Mouse (Mus musculus) gonadal fat pad, adult 2 months (tissue): ENCODE results near the gene Rusc2. TPM values are rescaled to one million over a fixed set of nuclear protein-coding genes. Genes with fewer than 3 reads are reported as not detected.

Experiments used
- DNase-seq: peaks from one replicate; pipeline ENCODE4 v3.0.0-alpha.2; 2012; ENCODE audit warnings: low read depth
- polyA plus RNA-seq: library from polyadenylated mRNA; depleted of rRNA; stranded (reverse); fragments of >200 nt; gene quantifications from 2 replicates; pipeline ENCODE4 v1.2.3, GENCODE M21; 2012; rRNA removed

Gene Rusc2
- 14.5 and 16.1 TPM in 2 replicates for polyA plus RNA-seq

DNA sequence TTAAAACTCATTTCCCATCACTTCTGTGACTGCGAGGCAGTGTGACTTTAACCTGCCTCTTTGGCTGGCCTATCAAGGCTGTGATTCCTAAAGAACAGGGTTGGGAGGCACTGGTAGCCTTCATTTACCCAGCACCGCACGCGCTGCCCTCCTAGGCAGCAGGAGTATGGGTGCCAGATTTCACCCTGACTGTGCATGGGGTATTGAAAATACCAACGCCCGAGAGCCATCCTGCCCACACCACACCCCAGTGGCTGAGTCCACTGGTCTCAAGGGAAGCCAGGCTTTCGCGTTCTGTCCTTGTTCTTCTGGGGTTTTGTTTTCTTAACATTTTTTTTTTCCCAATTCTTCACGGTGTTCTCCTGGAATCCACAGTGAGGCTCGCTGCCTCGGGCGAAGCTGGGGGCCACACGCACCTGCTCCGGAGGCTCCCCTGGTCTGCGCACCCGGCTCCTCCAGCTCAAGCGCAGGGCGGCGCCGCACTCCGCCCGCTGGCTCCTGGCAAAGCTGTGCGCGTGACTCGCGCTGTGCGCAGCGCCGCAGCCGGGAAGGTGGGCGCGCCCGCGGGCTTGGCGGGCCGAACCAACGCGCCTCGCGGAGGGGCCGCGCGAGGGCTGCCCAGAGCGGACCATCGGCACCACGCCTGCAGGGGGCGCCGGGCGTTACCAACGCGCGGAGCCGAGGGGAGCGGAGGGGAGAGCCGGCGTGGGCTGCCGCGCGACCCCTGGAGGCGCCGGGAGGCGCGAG, at the start of gene Rusc2:
Gene Rusc2, plus strand, starts transcription at position 572 of the 747 bp plus-strand sequence.
- DNase-seq: no peak

GRCm38 (mm10) chr4:43334771-43335170, 47.0 kb upstream of the Rusc2 start:
- DNase-seq: no peak

DNA sequence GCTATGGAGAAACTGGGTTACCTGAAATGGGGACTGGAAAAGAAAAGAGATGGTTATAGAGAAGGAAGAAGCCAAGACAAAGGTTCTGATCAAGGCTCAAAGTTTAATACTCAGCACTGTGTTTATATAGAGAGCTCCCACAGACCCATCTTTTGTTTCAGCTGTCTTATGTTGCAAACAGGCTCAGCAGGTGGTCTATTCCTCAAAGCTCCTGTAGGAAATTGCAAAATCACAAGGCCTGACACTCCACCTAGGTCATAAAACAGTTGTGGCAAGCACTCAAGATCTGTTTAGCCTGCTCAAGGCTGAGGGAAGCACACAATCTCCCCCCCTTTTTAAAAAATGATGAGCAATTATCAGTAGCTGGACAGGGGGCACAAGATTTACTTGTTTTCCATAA, 45.6 kb upstream of the Rusc2 start:
- no peak for DNase-seq

- DNase-seq: no peak
These were observed 41.5 kb upstream of the Rusc2 start for GRCm38 (mm10) chr4:43340096-43340804.

DNA sequence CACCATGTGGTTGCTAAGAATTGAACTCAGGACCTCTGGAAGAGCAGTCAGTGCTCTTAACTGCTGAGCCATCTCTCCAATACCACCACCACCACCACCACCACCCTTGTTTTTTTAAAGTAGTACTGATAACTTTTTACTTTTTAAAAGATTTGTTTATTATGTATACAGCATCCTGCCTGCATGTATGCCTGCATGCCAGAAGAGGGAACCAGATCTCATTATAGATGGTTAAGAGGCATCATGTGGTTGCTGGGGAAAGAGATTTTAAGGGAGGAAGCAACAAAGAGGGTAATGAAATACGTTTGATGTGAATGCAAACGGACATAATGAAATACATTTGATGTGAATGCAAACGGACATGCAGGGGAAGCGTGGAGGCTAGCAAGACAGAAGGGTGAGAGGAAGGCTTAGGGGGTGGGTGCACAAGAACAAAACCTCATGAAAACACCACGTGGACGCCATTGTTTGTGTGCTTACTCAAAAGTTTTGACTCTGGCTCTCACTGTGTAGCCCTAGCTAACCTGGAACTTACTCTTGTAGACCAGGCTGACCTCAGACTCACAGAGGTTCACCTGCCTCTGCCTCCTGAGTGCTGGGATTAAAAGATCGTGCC, 40.4 kb upstream of the Rusc2 start:
- no peak for DNase-seq

- DNase-seq: no peak
These were observed 39.3 kb upstream of the Rusc2 start for GRCm38 (mm10) chr4:43342443-43342842.

DNA sequence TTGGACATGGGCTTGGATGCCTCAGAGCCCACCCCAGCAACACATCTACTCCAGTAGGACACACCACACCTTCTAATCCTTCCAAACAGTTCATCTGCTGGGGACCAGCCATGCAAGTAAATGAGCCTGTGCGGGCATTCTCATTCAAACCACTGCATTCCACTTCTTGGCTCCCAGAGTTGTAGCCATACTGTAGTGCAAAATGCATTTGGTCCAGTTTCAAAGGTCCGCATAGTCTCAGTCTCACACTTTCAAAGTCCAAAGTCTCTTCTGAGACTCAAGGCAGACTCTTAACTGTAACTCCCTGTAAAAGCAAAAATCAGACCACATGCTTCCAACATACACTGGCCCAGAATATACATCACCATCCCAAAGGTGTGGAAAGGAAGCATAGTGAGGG, 36.8 kb upstream of the Rusc2 start:
- DNase-seq: no peak

- no peak for DNase-seq
These were observed 32.6 kb upstream of the Rusc2 start for GRCm38 (mm10) chr4:43349206-43349605.

DNA sequence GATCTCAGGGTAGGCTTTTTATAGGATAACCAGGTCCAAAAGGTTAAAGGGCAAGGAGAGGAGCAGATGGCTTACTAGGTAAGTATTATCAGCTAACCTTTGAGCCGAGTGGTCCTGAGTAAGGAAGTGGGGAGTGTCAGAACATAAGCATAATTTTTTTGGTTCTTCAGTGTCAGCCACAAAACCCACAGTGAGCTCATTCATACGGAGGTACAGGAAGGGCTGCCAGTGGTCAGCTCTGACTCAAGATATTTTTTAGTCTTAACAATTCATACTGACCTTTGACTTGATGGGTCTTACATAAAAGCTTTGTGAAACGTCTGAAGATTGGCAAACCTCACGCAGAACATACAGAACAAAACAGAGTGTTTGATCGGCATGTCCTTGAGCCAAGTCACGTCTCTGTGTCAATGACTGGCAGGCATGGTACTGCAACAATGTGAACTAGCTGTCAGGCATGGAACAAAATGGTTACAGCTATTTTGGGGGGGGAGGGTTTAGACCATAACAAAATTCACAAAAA, 31.7 kb upstream of the Rusc2 start:
- peak; percentile 34 for DNase-seq

DNA sequence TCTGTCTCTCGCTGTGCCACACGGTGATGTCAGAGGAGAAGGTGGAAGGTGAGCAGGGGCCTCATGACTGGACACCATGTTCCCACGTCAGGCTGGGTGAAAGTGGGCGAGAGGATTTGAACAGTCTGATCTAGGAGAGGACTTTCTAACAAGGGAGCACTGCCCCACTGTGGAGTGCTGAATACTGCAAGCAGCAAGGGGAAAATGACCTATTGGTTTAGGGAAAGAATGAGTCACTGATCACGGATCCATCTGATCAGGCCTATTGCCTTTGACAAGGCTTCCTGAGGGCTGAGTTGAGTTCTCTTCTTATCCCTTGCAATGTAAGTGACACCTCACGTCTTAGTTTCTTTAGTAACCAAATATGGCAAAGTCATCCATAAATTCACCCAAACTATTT, 28.1 kb upstream of the Rusc2 start:
- DNase-seq: no peak

DNA sequence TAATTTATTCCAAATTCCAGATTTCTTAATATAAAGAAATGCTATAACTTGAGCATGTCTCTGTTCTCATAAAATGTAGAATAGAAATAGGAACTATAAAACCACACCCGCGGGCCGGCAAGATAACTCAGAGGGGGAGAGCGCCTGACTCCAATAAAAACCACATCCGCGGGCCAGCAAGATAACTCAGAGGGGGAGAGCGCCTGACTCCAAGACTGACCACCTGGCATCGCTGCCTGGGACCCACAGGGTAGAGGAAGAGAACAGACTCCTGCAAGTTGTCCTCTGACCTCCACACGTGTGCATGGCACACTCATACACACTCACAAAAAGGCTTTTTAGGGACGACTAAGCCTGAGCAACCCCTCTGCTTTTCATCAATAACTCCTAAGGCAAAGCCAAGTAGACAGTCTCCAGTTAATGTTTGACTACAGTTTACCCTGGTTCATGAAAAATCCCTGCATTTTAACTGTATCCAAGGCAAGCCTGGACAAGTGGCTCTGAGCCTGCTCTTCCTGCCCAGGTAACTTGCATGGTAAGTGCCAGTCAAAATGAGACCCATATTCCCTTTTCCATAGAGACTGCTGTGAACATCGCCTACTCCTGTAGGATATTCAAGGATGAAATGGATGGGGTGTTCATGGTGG, 16.7 kb upstream of the Rusc2 start:
- no peak for DNase-seq

GRCm38 (mm10) chr4:43367295-43367694, 14.5 kb upstream of the Rusc2 start:
- no peak for DNase-seq

DNA sequence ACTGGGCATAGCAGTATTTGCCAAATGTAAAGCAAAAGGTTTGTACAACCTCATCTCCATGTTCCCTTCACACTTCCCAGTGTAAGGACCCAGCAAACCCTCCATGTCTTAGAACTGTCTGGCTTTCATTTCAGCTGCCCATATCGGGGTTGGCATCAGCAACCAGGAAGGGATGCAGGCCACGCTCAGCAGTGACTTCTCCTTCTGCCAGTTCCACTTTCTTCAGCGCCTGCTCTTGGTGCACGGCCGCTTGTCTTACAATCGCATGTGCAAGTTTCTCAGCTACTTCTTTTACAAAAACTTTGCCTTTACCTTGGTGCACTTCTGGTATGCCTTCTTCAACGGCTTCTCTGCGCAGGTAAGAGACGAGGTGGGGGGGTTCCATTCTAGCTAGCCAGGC, 14.0 kb upstream of the Rusc2 start:
- no peak for DNase-seq

DNA sequence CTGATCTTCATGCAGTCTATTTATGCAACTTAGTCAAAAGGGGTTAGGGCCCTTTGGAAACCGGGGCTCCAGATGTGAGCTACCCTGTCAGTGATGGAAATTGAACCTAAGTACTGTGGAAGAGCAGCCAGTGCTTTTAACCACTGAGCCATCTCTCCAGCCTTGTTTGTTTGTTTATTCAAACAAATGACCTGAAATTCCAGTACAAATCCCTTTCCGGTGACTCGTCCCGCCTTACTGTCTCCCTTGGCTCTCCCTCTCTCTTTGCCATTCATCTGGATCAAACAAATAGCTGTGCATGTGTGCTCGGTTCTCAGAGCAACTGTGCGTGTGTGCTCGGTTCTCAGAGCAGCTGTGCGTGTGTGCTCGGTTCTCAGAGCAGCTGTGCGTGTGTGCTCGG, 10.4 kb upstream of the Rusc2 start:
- no peak for DNase-seq

- no peak for DNase-seq
These were observed 9.6 kb upstream of the Rusc2 start for GRCm38 (mm10) chr4:43372155-43372554.

DNA sequence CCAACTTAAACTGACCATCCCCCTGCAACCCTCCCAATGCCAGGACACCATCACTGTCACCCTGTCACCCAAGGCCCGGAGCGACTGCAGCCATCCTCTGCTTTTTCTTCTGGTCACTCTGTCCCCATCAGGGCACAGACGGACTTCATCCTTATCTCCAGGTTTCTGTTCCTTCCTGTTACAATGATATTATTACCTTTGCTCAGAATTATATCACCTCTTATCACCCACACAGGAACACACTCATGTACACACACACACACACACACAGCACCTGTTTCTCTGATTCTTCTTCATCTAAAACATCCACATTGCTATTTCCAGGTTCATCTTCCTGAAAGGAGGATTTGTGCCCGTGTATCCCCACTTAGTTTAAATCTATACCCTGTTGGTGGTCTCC, 7.5 kb upstream of the Rusc2 start:
- DNase-seq: no peak

- no peak for DNase-seq
These were observed 2.2 kb upstream of the Rusc2 start for GRCm38 (mm10) chr4:43379601-43380000.

DNA sequence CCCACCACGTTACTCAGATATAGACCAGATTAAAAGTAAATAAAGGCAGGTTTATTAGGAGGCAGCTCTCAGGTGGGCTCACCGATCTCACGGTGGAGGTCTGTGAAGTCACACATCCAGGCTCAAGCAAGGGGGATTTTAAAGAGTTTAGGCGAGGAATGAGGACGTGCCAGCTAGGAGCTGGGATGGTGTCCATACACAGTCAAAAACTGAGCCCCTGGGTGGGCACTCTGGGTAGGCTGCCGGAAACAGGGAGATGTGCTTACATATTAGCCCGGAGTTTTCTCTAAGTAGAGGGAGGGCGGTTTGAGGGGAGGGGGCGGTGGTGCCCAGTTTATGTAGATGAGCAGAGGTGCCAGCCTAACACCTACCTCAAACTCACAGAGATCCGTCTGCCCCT, 828 bp upstream of the Rusc2 start:
- no peak for DNase-seq

DNA sequence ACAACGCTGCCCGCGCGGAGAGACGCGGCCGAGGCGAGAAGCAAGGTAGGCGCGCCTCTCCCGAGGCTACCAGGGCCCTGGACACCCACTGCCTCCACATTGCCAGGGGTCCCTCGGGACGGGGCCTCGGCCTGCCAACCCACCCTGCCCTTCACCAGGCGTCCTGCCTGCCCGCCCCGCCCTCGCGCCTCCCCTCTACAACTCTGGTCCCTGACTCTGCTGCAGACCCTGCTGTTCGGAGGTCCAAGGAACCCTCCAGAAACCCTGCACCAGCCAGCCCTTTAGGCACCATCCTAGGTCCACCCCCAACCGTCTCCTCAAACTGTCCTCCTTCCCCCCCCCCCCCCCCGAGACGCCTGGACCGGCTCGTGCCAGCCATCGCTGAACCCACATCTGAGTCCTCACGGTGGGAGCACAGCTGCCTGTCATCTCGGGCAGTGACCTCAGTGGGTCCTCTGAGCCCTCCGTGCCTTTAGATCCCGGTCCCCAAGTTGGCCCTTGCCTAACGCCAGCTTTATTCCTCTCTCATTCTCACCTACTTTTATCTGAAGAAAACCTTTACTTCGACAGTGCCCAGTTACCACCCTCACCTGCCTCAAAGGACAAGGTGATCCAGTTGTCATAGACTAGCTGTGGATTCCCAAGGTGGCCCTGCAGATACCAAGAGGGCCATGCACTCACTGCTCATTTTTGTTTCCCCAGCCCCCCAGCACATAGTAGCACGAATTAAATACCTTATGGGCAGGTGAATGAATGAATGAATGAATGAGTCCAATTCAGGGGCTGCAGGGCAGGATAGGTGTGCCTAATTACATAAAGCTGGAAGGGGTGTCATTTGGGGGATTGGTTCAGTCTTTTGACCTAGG, 609 bp downstream of the Rusc2 start:
- no peak for DNase-seq

DNA sequence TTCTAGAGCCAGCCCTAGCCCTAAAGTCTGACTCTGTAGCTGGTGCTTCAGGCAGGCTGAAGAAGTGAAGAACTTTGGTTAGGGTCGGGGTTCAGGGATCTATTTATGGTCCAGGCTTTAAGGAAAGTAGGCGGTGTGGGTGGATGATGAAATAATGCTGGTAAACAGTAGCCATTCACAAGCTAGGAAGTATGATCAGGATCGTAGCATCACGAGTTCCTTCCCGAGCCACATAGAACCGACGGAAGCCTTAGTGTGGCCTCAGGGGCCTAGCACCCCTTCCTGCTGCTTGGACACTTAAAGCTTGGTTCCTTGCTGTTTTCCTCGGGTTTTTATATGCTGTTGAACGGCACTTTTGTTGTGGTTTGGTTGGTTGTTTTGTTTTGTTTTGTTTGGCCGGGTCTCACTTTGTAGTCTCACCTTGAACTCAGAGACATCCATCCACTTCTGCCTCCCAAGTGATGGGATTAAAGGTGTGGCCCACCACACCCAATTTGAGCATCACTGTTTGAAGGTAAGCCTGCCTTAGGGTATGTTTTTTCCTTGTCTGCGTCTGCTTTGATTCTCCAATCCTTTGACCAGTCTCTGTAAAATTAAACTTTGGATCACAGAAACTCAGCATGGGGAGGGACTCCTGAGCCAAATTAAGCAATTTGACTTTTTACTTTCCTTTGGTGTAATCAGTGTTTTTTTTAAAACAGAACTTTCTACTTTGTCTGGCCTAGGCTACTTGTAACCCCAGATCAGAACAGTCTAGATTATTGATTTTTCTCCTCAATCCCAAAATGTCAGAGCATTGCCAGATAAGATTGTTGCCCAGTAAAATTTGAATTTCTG, 1.7 kb downstream of the Rusc2 start:
- no peak for DNase-seq
